Mouse (Mus musculus) effector memory CD4-positive, alpha-beta T cell, adult 5 months (primary cell): ENCODE data around the gene Arpc1a. TPM values are rescaled to one million over a fixed set of nuclear protein-coding genes. Genes with fewer than 3 reads are reported as not detected.

Experiments used
- polyA plus RNA-seq: library from polyadenylated mRNA; unstranded; fragments of 100-300 nt; shearing (Covaris generic); gene quantifications from one replicate; pipeline ENCODE4 v1.2.1, GENCODE M21; 2017

The Arpc1a gene
- 71.9 TPM for polyA plus RNA-seq

DNA sequence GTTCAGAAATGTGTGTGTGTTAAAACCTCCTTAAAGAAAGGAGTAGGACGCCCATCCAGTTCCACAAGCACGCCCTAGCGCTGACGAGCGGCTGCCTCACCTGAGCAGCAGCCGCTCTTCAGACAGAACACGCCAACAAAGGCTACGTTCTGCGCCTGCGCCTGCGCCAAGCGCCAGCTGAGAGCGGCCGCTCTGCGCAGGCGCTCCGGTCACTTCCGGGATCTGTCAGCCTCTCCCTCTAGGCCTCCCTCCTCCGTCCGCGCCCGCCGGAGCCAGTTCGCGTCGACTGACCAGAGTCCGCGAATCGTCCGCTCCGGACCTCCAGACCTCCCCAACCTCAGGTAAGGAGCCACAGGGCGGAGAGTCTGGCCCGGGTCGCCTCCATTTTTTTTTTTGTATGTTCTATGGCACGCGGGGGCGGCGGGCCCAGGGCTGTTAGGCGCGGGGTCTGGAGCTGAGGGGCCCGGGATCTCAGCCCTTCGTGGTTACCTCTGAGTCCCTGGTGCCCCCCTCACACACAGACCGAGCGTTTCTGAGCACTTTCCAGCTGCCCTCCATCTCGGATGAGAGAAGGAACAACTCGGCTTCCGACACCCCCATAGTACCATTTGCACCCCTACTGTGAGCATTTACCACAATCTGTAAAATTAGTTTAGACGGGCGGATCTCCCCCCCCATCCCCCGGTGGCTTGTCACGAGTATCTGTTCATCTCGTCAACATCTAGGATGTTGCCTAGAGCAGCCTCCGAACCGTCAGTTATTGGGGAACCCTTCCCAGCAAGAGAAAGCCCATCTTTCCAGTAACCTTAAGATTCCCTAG is at the start of gene Arpc1a, which contains the start of gene Kpna7:
Gene Arpc1a (plus strand): TSS at position 199 of the 820 bp plus-strand sequence.
Gene Kpna7 (minus strand): TSS at position 399 of the 820 bp plus-strand sequence.

DNA sequence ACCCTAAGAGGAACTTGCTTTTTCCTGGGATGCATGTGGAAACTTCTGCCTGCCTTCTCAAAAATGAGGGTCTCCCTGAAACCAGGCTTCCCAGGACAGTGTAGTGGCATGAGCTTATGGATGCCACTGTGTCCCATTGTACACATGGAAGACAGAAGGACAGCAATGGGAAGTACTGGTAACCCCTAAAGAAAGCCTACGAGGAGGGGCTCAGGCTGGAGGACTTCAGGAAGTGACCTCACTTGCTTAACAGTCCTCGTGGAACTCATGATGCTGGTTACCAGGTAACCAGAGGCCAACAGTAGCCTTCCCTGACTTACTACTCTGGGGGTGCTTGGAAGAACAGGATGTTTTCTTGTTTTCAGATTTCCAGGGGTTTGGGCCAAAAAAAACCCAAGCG is 40.9 kb upstream of the Arpc1a start, which contains the start of gene 1700018F24Rik:
Gene 1700018F24Rik (plus strand): TSS at position 301 of the 400 bp plus-strand sequence.

DNA sequence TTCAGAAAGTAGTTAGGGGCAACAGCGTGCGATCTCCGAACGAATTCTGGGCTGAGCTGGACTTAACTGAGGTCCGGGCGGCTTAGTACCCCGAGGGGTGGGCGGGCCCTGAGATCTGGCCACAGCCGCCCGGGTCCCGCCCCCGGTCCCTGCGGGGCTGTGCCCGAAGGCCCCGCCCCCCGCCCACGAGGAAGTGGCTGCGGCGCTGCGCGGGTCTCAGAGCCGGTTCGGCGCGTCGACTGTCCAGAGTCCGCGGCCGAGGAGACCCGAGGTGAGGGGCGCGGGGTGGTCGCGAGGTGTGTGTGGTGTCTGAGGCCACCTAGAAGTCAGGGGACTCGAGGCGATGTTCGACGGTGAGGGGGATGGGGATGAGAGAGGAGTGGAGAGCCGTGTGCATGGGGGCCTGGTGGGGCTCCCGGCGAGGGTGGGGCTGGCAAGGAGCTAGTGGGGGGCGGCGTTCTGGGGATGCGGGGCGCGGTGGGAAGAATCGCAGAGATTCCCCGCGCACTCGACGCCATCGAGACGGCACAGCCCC is 30.5 kb downstream of the Arpc1a start, which contains the start of gene Arpc1b:
Gene Arpc1b (plus strand): TSS at position 145 of the 535 bp plus-strand sequence.

DNA sequence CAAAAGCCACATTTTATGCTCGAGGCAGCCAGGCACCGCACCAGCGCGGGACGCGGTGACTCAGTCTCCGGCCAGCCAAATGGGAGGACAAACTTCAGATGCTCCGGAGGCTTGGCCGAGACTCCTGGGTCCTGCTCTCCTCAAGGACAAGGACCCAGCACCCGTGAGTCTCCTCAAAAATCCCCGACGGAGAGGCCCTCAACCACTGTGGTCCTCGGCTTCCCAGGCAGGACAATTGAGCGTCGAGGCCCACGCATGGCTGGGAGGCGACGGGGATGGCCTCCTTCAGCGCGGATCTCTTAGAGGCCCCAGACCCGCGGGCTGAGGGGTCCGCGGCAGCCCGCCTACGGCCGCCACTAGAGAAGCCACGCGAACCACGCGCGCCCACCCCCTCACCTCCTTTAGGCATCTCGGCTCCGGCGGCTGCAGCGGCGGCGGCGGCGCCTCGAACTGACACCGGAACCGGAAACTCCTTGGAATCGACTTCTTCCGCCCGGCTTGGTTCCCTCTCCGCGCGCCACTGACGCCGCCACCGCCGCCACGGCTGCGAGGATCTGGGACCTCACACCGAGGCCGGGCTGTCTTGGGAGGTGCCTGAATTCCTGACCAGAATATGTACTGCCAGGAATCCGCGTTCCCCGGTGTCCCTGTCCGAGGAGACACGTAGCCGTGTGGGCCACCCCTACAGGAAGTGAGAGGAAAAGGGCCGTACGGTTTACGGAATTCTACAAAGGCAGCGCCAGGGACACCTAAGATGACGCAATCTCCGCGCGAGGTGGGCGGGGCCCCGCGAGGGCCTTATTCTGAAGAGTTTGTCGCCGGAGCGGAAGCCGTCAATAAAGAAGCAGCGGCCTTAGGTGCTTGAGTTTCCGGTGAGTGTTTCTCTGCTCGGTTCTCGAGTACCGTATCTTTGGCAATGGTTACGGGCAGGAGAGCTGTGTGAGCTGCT is 56.2 kb downstream of the Arpc1a start, which contains the start of the genes Pdap1 and Bud31:
Gene Pdap1 (minus strand): TSS at position 668 of the 949 bp plus-strand sequence.
Gene Bud31 (plus strand): TSS at position 792 of the 949 bp plus-strand sequence.

Other genes with a start within 250 kb of the Arpc1a start
- gene Smurf1, start 118.0 kb upstream of the Arpc1a start, polyA plus RNA-seq, result 37.6 TPM
- gene Gm4871, start 51.1 kb upstream of the Arpc1a start, polyA plus RNA-seq, result not detected
- gene 1700018F24Rik, start 40.8 kb upstream of the Arpc1a start, polyA plus RNA-seq, result not detected
- gene Kpna7, start 200 bp downstream of the Arpc1a start, polyA plus RNA-seq, result not detected
- gene Arpc1b, start 30.4 kb downstream of the Arpc1a start, polyA plus RNA-seq, result 1,118 TPM
- gene Pdap1, start 56.4 kb downstream of the Arpc1a start, polyA plus RNA-seq, result 36.0 TPM
- gene Bud31, start 56.5 kb downstream of the Arpc1a start, polyA plus RNA-seq, result 215 TPM
- 13.6 TPM for gene Ptcd1, start 83.3 kb downstream of the Arpc1a start, polyA plus RNA-seq
- 29.3 TPM for gene Cpsf4, start 83.4 kb downstream of the Arpc1a start, polyA plus RNA-seq
- gene Atp5j2, start 108.2 kb downstream of the Arpc1a start, polyA plus RNA-seq, result 234 TPM
- 36.1 TPM for gene Zkscan14, start 118.0 kb downstream of the Arpc1a start, polyA plus RNA-seq
- gene Zkscan5, start 120.7 kb downstream of the Arpc1a start, polyA plus RNA-seq, result 3.8 TPM
- gene Zfp655, start 147.9 kb downstream of the Arpc1a start, polyA plus RNA-seq, result 75.0 TPM
- gene Zscan25, start 196.7 kb downstream of the Arpc1a start, polyA plus RNA-seq, result 1.3 TPM